Mouse (Mus musculus): Measurements from ENCODE around the gene Pex7. TPM values are rescaled to one million over a fixed set of nuclear protein-coding genes. Genes with fewer than 3 reads are reported as not detected.
A peak's percentile ranks its signal among the peaks of the same experiment; 100 is the strongest.

Pex7 gene
- polyA plus RNA-seq, 1 experiment from 2014 or later, result 61.7 TPM

DNA sequence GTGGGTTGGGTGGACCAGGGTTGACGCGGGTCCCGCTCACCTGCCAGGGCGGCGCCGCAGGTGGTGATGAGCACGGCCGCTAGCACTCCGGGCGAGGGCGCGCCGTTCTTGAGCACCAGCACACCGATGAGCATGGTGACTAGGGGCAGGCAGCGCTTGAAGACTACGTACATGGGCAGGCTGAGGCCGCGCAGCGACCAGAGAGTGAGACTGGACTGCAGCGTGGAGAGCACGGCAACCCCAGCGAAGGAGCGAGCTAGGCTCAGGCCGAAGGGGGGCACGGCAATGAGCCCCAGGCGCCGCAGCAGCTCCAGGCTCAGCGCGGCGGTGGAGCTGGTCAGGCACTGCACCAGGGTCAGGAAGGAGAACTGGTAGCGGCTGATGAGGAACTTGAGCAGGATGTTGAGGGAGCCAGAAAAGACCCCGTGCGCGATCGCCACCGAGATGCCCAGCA lies 56.9 kb downstream of the Pex7 start:
- Histone ChIP-seq H3K27ac (ENCODE audit: low read depth, low read length) (no peak overlapping the region), H3K4me3 (ENCODE audit: low read depth, low read length) (peak overlapping the region; percentile 50), H3K4me1 (replicated peaks; ENCODE audit: control insufficient read depth, insufficient read depth, low read length) (0 out of 2 replicates have a peak, but pooled peaks cover 3% of the 10 kb centered on the region), H3K9ac (ENCODE audit: low read depth, low read length) (0 out of 2 replicates have a peak overlapping the region, but pooled peaks have one; percentile 26), H3K4me2 (replicated peaks; ENCODE audit: low read depth) (peak overlapping the region; percentile 92), H3K27me3 (replicated peaks; ENCODE audit: control insufficient read depth, insufficient read depth, low read length) (peaks cover 44% of the 10 kb centered on the region), H3K36me3 (ENCODE audit: control insufficient read depth, insufficient read depth) (no peaks in the 10 kb centered on the region), H3K9me3 (ENCODE audit: control insufficient read depth) (no peaks in the 10 kb centered on the region)
- no peak for TF ChIP-seq CTCF (IDR thresholded peaks at IDR 0.05; ENCODE audit: low read depth)
- ATAC-seq, result no peak
- WGBS, result under 1% methylated on average over 36 of the region's 36 CpGs

- peak overlapping the region; percentile 50 for H3K4me3 ChIP-seq (ENCODE audit: low read depth, low read length)
- 0 out of 2 replicates have a peak, but pooled peaks cover 3% of the 10 kb centered on the region for H3K4me1 ChIP-seq (replicated peaks; ENCODE audit: control insufficient read depth, insufficient read depth, low read length)
- peak overlapping the region; percentile 34 for H3K9ac ChIP-seq (ENCODE audit: low read depth, low read length)
- H3K4me2 ChIP-seq (replicated peaks; ENCODE audit: low read depth), result peak overlapping the region; percentile 92
- peak; percentile 32; the same call in 1 of the 2 replicates for ATAC-seq
- H3K27me3 ChIP-seq (replicated peaks; ENCODE audit: control insufficient read depth, insufficient read depth, low read length), result peaks cover 44% of the 10 kb centered on the region
- under 1% methylated on average over 31 of the region's 32 CpGs for WGBS
- no peaks in the 10 kb centered on the region for H3K9me3 ChIP-seq (ENCODE audit: control insufficient read depth)
- H3K36me3 ChIP-seq (ENCODE audit: control insufficient read depth, insufficient read depth), result no peaks in the 10 kb centered on the region
- H3K27ac ChIP-seq (ENCODE audit: low read depth, low read length), result no peak overlapping the region
- TF ChIP-seq CTCF (IDR thresholded peaks at IDR 0.05; ENCODE audit: low read depth), result no peak
Observed at GRCm38 (mm10) chr10:19849771-19850365, 57.6 kb downstream of the Pex7 start.

- 9% methylated on average over 44 of the region's 44 CpGs for WGBS
- peaks cover 44% of the 10 kb centered on the region for H3K27me3 ChIP-seq (replicated peaks; ENCODE audit: control insufficient read depth, insufficient read depth, low read length)
- no peak for TF ChIP-seq CTCF (IDR thresholded peaks at IDR 0.05; ENCODE audit: low read depth)
- H3K27ac ChIP-seq (ENCODE audit: low read depth, low read length), result no peak overlapping the region
- peak overlapping the region; percentile 92 for H3K4me2 ChIP-seq (replicated peaks; ENCODE audit: low read depth)
- H3K4me3 ChIP-seq (ENCODE audit: low read depth, low read length), result peak overlapping the region; percentile 50
- 0 out of 2 replicates have a peak, but pooled peaks cover 3% of the 10 kb centered on the region for H3K4me1 ChIP-seq (replicated peaks; ENCODE audit: control insufficient read depth, insufficient read depth, low read length)
- ATAC-seq, result no peak
- H3K9ac ChIP-seq (ENCODE audit: low read depth, low read length), result no peak overlapping the region
- no peaks in the 10 kb centered on the region for H3K9me3 ChIP-seq (ENCODE audit: control insufficient read depth)
- no peaks in the 10 kb centered on the region for H3K36me3 ChIP-seq (ENCODE audit: control insufficient read depth, insufficient read depth)
Observed at GRCm38 (mm10) chr10:19848928-19849770, 58.3 kb downstream of the Pex7 start.

DNA sequence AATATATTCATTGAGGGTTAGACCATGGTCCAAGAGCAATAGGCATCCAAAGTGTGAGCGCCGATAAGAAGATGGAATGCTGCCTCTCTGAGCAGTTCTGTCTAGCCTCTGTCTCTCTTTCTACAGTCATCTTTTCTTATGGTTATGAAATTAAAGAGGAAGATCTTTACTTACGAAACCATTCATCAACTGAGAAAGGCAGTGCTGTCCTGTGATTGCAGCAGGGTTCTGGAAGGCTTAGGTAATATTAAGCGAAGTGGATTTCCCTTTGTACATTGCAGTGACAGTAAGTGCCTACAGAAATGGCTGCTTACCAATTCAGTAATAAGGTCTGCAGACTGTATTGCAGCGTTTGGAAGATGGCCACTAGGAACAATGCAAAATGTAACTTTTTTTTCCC lies 67.7 kb downstream of the Pex7 start:
- no peaks in the 10 kb centered on the region for H3K36me3 ChIP-seq (ENCODE audit: control insufficient read depth, insufficient read depth)
- ATAC-seq, result no peak
- WGBS, result 93% methylated on average over 5 of the region's 5 CpGs
- TF ChIP-seq CTCF (IDR thresholded peaks at IDR 0.05; ENCODE audit: low read depth), result no peak
- no peak overlapping the region for H3K27ac ChIP-seq (ENCODE audit: low read depth, low read length)
- no peak overlapping the region for H3K4me2 ChIP-seq (replicated peaks; ENCODE audit: low read depth)
- no peaks in the 10 kb centered on the region for H3K4me1 ChIP-seq (replicated peaks; ENCODE audit: control insufficient read depth, insufficient read depth, low read length)
- no peaks in the 10 kb centered on the region for H3K27me3 ChIP-seq (replicated peaks; ENCODE audit: control insufficient read depth, insufficient read depth, low read length)
- no peaks in the 10 kb centered on the region for H3K9me3 ChIP-seq (ENCODE audit: control insufficient read depth)
- H3K9ac ChIP-seq (ENCODE audit: low read depth, low read length), result no peak overlapping the region
- H3K4me3 ChIP-seq (ENCODE audit: low read depth, low read length), result no peak overlapping the region

DNA sequence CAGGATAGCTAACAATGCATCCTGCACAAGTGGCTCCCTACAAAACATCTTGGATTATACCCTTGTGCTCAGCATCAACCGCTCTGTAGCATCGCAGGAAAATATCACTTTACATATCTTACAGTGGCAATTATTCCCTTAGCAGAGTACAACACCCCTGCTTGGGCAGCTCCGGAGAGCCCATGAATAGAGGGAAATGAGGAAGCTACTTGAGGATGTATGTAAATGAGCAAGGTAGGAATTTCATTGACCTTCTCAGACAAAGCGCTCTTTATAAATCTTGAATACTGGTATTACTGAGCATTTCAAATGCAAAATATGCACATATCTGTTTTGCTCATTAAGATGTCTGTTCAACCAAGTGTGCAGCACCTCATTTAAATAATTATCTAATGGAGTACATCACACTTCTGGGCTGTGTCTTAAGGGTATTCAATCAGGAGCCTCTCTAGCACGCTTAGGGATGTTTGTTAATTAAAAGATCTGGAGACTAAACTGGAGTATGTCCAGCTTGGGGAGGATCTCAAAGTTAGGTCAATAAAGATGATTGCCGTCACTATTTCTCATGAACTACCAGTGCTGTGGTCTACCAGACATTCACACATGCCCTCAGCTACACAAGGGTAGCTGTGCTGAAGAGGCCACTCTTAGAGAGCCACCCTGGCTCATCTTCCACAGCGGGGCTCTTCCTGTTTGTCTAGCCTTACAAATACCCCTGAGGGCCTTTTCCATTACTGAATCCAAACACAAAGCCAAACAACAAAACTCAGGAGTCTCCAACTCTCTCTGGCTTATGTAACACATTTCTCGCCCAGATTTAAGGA lies 71.4 kb downstream of the Pex7 start:
- no peak overlapping the region for H3K27ac ChIP-seq (ENCODE audit: low read depth, low read length)
- H3K9ac ChIP-seq (ENCODE audit: low read depth, low read length), result no peak overlapping the region
- no peak overlapping the region for H3K4me2 ChIP-seq (replicated peaks; ENCODE audit: low read depth)
- no peak overlapping the region for H3K4me3 ChIP-seq (ENCODE audit: low read depth, low read length)
- H3K4me1 ChIP-seq (replicated peaks; ENCODE audit: control insufficient read depth, insufficient read depth, low read length), result no peaks in the 10 kb centered on the region
- no peaks in the 10 kb centered on the region for H3K9me3 ChIP-seq (ENCODE audit: control insufficient read depth)
- no peak for TF ChIP-seq CTCF (IDR thresholded peaks at IDR 0.05; ENCODE audit: low read depth)
- WGBS, result 80% methylated on average over 8 of the region's 8 CpGs
- no peaks in the 10 kb centered on the region for H3K27me3 ChIP-seq (replicated peaks; ENCODE audit: control insufficient read depth, insufficient read depth, low read length)
- no peaks in the 10 kb centered on the region for H3K36me3 ChIP-seq (ENCODE audit: control insufficient read depth, insufficient read depth)
- no peak for ATAC-seq

- no peak for ATAC-seq
Observed at GRCm38 (mm10) chr10:19834222-19834621, 73.3 kb downstream of the Pex7 start.

More at GRCm38 (mm10) chr10:19834222-19834621, 73.3 kb downstream of the Pex7 start:
- Histone ChIP-seq H3K9me3 (ENCODE audit: control insufficient read depth) (no peaks in the 10 kb centered on the region), H3K27ac (ENCODE audit: low read depth, low read length) (no peak overlapping the region), H3K36me3 (ENCODE audit: control insufficient read depth, insufficient read depth) (no peaks in the 10 kb centered on the region), H3K9ac (ENCODE audit: low read depth, low read length) (no peak overlapping the region), H3K27me3 (replicated peaks; ENCODE audit: control insufficient read depth, insufficient read depth, low read length) (no peaks in the 10 kb centered on the region), H3K4me3 (ENCODE audit: low read depth, low read length) (no peak overlapping the region), H3K4me1 (replicated peaks; ENCODE audit: control insufficient read depth, insufficient read depth, low read length) (no peaks in the 10 kb centered on the region), H3K4me2 (replicated peaks; ENCODE audit: low read depth) (no peak overlapping the region)
- WGBS, result 94% methylated on average over 6 of the region's 6 CpGs
- TF ChIP-seq CTCF (IDR thresholded peaks at IDR 0.05; ENCODE audit: low read depth), result no peak

Data from intestine, postnatal 0 days (tissue).